7 mouse cellular contexts compared by ENCODE assay signal in the genomic region with DNA sequence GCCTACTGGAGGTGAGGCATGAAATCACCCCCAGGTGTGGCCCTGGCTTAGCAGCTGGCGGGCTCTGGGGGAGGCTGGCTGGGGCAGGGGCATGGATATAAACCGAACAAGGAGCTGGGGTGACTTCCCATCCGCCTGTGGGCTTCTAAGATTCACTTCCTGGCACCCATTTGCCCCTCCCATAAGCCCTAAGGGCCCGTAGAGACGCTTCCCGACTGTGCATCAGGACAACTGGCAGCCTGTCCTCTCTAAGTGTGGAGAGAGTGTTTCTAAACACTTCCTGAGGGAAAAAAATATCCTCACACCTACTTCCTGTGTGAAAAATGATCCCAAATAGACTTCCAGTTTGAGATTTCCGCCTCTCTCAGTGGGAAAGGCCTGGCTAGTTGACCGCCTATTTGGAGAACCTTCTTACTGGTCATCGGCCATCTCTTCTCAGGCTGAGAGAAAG. TPM values are rescaled to one million over a fixed set of nuclear protein-coding genes. Genes with fewer than 3 reads are reported as not detected.
A peak's percentile ranks its signal among the peaks of the same experiment; 100 is the strongest.
DNase-seq lines count a peak whose midpoint lies in the region; ATAC-seq and TF ChIP-seq lines count a peak whose summit lies in the region.

No protein-coding gene starts in this region.

- H3K4me1 ChIP-seq in forebrain, embryonic 13.5 days, result peaks cover 82% of the 10 kb centered on the region
- peaks cover 21% of the 10 kb centered on the region for H3K4me1 ChIP-seq in hindbrain, postnatal 0 days (ENCODE audit: insufficient read depth, low read length)
- H3K4me1 ChIP-seq in neural tube, embryonic 12.5 days, result peaks cover 76% of the 10 kb centered on the region

- H3K9me3 ChIP-seq in forebrain, embryonic 13.5 days (replicated peaks), result no peaks in the 10 kb centered on the region
- H3K9me3 ChIP-seq in hindbrain, postnatal 0 days (ENCODE audit: low read length), result no peaks in the 10 kb centered on the region
- no peaks in the 10 kb centered on the region for H3K9me3 ChIP-seq in neural tube, embryonic 12.5 days

- peak overlapping the region; percentile 36 for H3K4me2 ChIP-seq in forebrain, embryonic 13.5 days
- peak overlapping the region; percentile 24; the same call in 1 of the 2 replicates for H3K4me2 ChIP-seq in hindbrain, postnatal 0 days (ENCODE audit: low read depth, low read length)
- peak overlapping the region; percentile 31 for H3K4me2 ChIP-seq in neural tube, embryonic 12.5 days (replicated peaks)

- no peak for TF ChIP-seq CTCF in hindbrain, postnatal 0 days (IDR thresholded peaks at IDR 0.05; ENCODE audit: low read depth)

- peak; percentile 54 to 75 for DNase-seq in left cerebral cortex, postnatal 25 days (ENCODE audit: low spot score in 2 of 2)
- DNase-seq in left cerebral cortex, postnatal 4 days, result no peak
- DNase-seq in hindbrain, postnatal 0 days (ENCODE audit: low spot score), result peak; percentile 51
- DNase-seq in thymus, postnatal 4 days, result no peak
- no peak for DNase-seq in adrenal gland, postnatal 10 days

- no peak for ATAC-seq in forebrain, embryonic 13.5 days
- no peak for ATAC-seq in hindbrain, postnatal 0 days
- no peak for ATAC-seq in neural tube, embryonic 12.5 days (ENCODE audit: low FRiP score, low read depth)

- intact Hi-C loops in left cerebral cortex, postnatal 25 days (cut with DNase I), result no loop called here
- intact Hi-C loops in left cerebral cortex, postnatal 4 days (cut with DNase I), result no loop called here

- H3K9ac ChIP-seq in forebrain, embryonic 13.5 days, result peak overlapping the region; percentile 5; the same call in 1 of the 2 replicates
- no peak overlapping the region for H3K9ac ChIP-seq in hindbrain, postnatal 0 days (replicated peaks; ENCODE audit: low read length)
- H3K9ac ChIP-seq in neural tube, embryonic 12.5 days, result no peak overlapping the region

- WGBS in forebrain, embryonic 13.5 days, result 24% methylated on average over 9 of the region's 9 CpGs
- 29% methylated on average over 9 of the region's 9 CpGs for WGBS in hindbrain, postnatal 0 days
- WGBS in neural tube, embryonic 12.5 days, result 32% methylated on average over 9 of the region's 9 CpGs

- no peaks in the 10 kb centered on the region for H3K27me3 ChIP-seq in forebrain, embryonic 13.5 days
- H3K27me3 ChIP-seq in hindbrain, postnatal 0 days (ENCODE audit: insufficient read depth, low read length), result no peaks in the 10 kb centered on the region
- H3K27me3 ChIP-seq in neural tube, embryonic 12.5 days (replicated peaks), result no peaks in the 10 kb centered on the region

- no peak overlapping the region for H3K4me3 ChIP-seq in forebrain, embryonic 13.5 days
- no peak overlapping the region for H3K4me3 ChIP-seq in hindbrain, postnatal 0 days (ENCODE audit: low read length)
- H3K4me3 ChIP-seq in neural tube, embryonic 12.5 days, result no peak overlapping the region

- H3K27ac ChIP-seq in forebrain, embryonic 13.5 days, result peak overlapping the region; percentile 76
- peak overlapping the region; percentile 49 for H3K27ac ChIP-seq in hindbrain, postnatal 0 days
- peak overlapping the region; percentile 57; the same call in 1 of the 2 replicates for H3K27ac ChIP-seq in neural tube, embryonic 12.5 days

- H3K36me3 ChIP-seq in forebrain, embryonic 13.5 days (ENCODE audit: poor library complexity, severe bottlenecking), result peaks cover 39% of the 10 kb centered on the region
- H3K36me3 ChIP-seq in hindbrain, postnatal 0 days (ENCODE audit: insufficient read depth, low read length), result peaks cover 7% of the 10 kb centered on the region; the same call in 1 of the 2 replicates
- peaks cover 31% of the 10 kb centered on the region for H3K36me3 ChIP-seq in neural tube, embryonic 12.5 days

RNA-seq across cellular contexts. Expression of a gene that starts 36.5 kb away (rescaled TPM):
- total RNA-seq in left cerebral cortex, postnatal 25 days (2021), result 1 to 10 TPM in 1 of 2 experiments, under 1 TPM in 1; 0.78 to 1.0 TPM
- total RNA-seq in left cerebral cortex, postnatal 4 days (2021), result under 1 TPM; 0.50 to 0.54 TPM
- polyA plus RNA-seq in forebrain, embryonic 13.5 days (2015; fragmentation: Nextera tagmentation; extraction: Ambion mirVana), result 0.42 and 1.6 TPM in 2 replicates
- 0.26 and 1.8 TPM in 2 replicates for total RNA-seq in hindbrain, postnatal 0 days (2014; rRNA removed)
- polyA plus RNA-seq in hindbrain, postnatal 0 days (2015; fragmentation: Nextera tagmentation; extraction: Ambion mirVana), result 1.6 and 2.4 TPM in 2 replicates
- 2.4 and 3.0 TPM in 2 replicates for polyA plus RNA-seq in neural tube, embryonic 12.5 days (2016; fragmentation: Nextera tagmentation; extraction: Ambion mirVana)
- 10 to 100 TPM in 1 of 2 experiments, 1 to 10 TPM in 1; 7.9 to 17.4 TPM for total RNA-seq in adrenal gland, postnatal 10 days (2021)

RNA-seq across cellular contexts. Expression of a gene that starts 39.8 kb away (rescaled TPM):
- 1 to 10 TPM; 7.7 to 9.9 TPM for total RNA-seq in left cerebral cortex, postnatal 25 days (2021)
- total RNA-seq in left cerebral cortex, postnatal 4 days (2021), result 1 to 10 TPM; 3.5 to 5.6 TPM
- 2.1 TPM in 2 replicates for polyA plus RNA-seq in forebrain, embryonic 13.5 days (2015; fragmentation: Nextera tagmentation; extraction: Ambion mirVana)
- total RNA-seq in hindbrain, postnatal 0 days (2014; rRNA removed), result 8.0 and 11.7 TPM in 2 replicates
- 14.2 and 14.6 TPM in 2 replicates for polyA plus RNA-seq in hindbrain, postnatal 0 days (2015; fragmentation: Nextera tagmentation; extraction: Ambion mirVana)
- polyA plus RNA-seq in neural tube, embryonic 12.5 days (2016; fragmentation: Nextera tagmentation; extraction: Ambion mirVana), result 2.9 and 3.1 TPM in 2 replicates
- 1 to 10 TPM; 1.4 to 2.2 TPM for total RNA-seq in adrenal gland, postnatal 10 days (2021)

Comparison
In these comparisons a context has a peak if more than half of its experiments do, and no peak if none do; other contexts are left out.
1. DNase-seq: peak in left cerebral cortex, postnatal 25 days (2 of 2) and hindbrain, postnatal 0 days (single experiment); none in left cerebral cortex, postnatal 4 days (single experiment), thymus, postnatal 4 days (single experiment) and adrenal gland, postnatal 10 days (single experiment).
2. Peak in every context shown above with its lines, with median percentiles within 50 percentile points of each other: H3K27ac ChIP-seq and H3K4me2 ChIP-seq.